Mouse (Mus musculus) stomach, embryonic 15.5 days (tissue): ENCODE data around the gene 4930442H23Rik. TPM values are rescaled to one million over a fixed set of nuclear protein-coding genes. Genes with fewer than 3 reads are reported as not detected.

Source experiments
- ATAC-seq: fragments of 200-750 bp; cut with Nextera tagmentation; 2 replicates; pipeline ENCODE4 v1.8.0; 2017; ENCODE audit warnings: low read depth, moderate number of reproducible peaks, moderate TSS enrichment; ENCODE audit not compliant: insufficient read depth, low FRiP score
- H3K27ac ChIP-seq: fragments of 300-500 bp; sonication (generic); 2 replicates; pipeline ENCODE4 v1.5.1; 2015; ENCODE audit warnings: mild to moderate bottlenecking, inconsistent platforms
- H3K27me3 ChIP-seq: fragments of 300-500 bp; sonication (generic); replicated peaks from 2 replicates; pipeline ENCODE4 v1.6.1; 2015; ENCODE audit warnings: inconsistent platforms
- H3K36me3 ChIP-seq: fragments of 300-500 bp; sonication (generic); 2 replicates; pipeline ENCODE4 v1.6.1; 2015; ENCODE audit warnings: inconsistent platforms
- H3K4me1 ChIP-seq: fragments of 300-500 bp; sonication (generic); 2 replicates; pipeline ENCODE4 v1.6.1; 2015; ENCODE audit warnings: inconsistent platforms
- H3K4me2 ChIP-seq: fragments of 300-500 bp; sonication (generic); 2 replicates; pipeline ENCODE4 v1.6.1; 2015; ENCODE audit warnings: mild to moderate bottlenecking, inconsistent platforms
- H3K4me3 ChIP-seq: fragments of 300-500 bp; sonication (generic); replicated peaks from 2 replicates; pipeline ENCODE4 v1.5.1; 2015; ENCODE audit warnings: inconsistent platforms
- H3K9ac ChIP-seq: fragments of 300-500 bp; sonication (generic); 2 replicates; pipeline ENCODE4 v1.6.1; 2015; ENCODE audit warnings: inconsistent platforms
- H3K9me3 ChIP-seq: fragments of 300-500 bp; sonication (generic); 2 replicates; pipeline ENCODE4 v1.6.1; 2016; ENCODE audit warnings: inconsistent platforms
- WGBS: fragments of 180-500 bp; shearing (Covaris S2); methylation state at CpG from one replicate; pipeline ENCODE4 v1.1.7; 2015; 5-methylcytosine and 5-hydroxymethylcytosine counted together
- polyA plus RNA-seq: library from polyadenylated mRNA; unstranded; fragments of >200 nt; fragmentation: Nextera tagmentation; extraction: Ambion mirVana; gene quantifications from 2 replicates; pipeline ENCODE4 v1.2.1, GENCODE M21; 2015

Gene 4930442H23Rik
- polyA plus RNA-seq, 1 experiment from 2014 or later = not detected

- ATAC-seq = no peak
- Histone ChIP-seq H3K27ac (peak overlapping the region; percentile 63; the same call in 1 of the 2 replicates), H3K4me1 (peaks cover 7% of the 10 kb centered on the region; the same call in 1 of the 2 replicates), H3K4me2 (no peak overlapping the region), H3K9me3 (no peaks in the 10 kb centered on the region), H3K4me3 (no peak overlapping the region), H3K9ac (no peak overlapping the region), H3K27me3 (no peaks in the 10 kb centered on the region), H3K36me3 (peaks cover 72% of the 10 kb centered on the region)
- 89% methylated on average over 12 of the region's 12 CpGs for WGBS
Observed at GRCm38 (mm10) chr10:81154313-81154712, 29.3 kb downstream of the 4930442H23Rik start.

- peaks cover 7% of the 10 kb centered on the region; the same call in 1 of the 2 replicates for H3K4me1 ChIP-seq
- peaks cover 81% of the 10 kb centered on the region for H3K36me3 ChIP-seq
- H3K4me3 ChIP-seq = no peak overlapping the region
- H3K9me3 ChIP-seq = no peaks in the 10 kb centered on the region
- 69% methylated on average over 12 of the region's 12 CpGs for WGBS
- H3K27ac ChIP-seq = peak overlapping the region; percentile 59
- no peak overlapping the region for H3K9ac ChIP-seq
- no peak overlapping the region for H3K4me2 ChIP-seq
- no peak for ATAC-seq
- H3K27me3 ChIP-seq = no peaks in the 10 kb centered on the region
Observed at GRCm38 (mm10) chr10:81152609-81153008, 31.0 kb downstream of the 4930442H23Rik start.

- Histone ChIP-seq H3K27me3 (no peaks in the 10 kb centered on the region), H3K4me3 (no peak overlapping the region), H3K36me3 (peaks cover 81% of the 10 kb centered on the region), H3K9ac (no peak overlapping the region), H3K27ac (no peak overlapping the region), H3K9me3 (no peaks in the 10 kb centered on the region), H3K4me1 (peaks cover 16% of the 10 kb centered on the region; the same call in 1 of the 2 replicates), H3K4me2 (no peak overlapping the region)
- 74% methylated on average over 6 of the region's 6 CpGs for WGBS
- no peak for ATAC-seq
Observed at GRCm38 (mm10) chr10:81151261-81151660, 32.4 kb downstream of the 4930442H23Rik start.

GRCm38 (mm10) chr10:81146296-81146695 lies 37.4 kb downstream of the 4930442H23Rik start:
- Histone ChIP-seq H3K36me3 (peaks cover 75% of the 10 kb centered on the region), H3K9ac (no peak overlapping the region; the same call in 1 of the 2 replicates), H3K4me1 (peaks cover 35% of the 10 kb centered on the region), H3K4me2 (peak overlapping the region; percentile 38), H3K27me3 (no peaks in the 10 kb centered on the region), H3K9me3 (no peaks in the 10 kb centered on the region), H3K27ac (peak overlapping the region; percentile 84), H3K4me3 (peak overlapping the region; percentile 12; the same call in 1 of the 2 replicates)
- 65% methylated on average over 4 of the region's 4 CpGs for WGBS
- ATAC-seq = peak; percentile 11

GRCm38 (mm10) chr10:81145778-81146177 lies 37.9 kb downstream of the 4930442H23Rik start:
- H3K27ac ChIP-seq = peak overlapping the region; percentile 84
- peaks cover 40% of the 10 kb centered on the region for H3K4me1 ChIP-seq
- H3K4me3 ChIP-seq = peak overlapping the region; percentile 12; the same call in 1 of the 2 replicates
- H3K4me2 ChIP-seq = peak overlapping the region; percentile 38
- H3K9me3 ChIP-seq = no peaks in the 10 kb centered on the region
- peaks cover 75% of the 10 kb centered on the region for H3K36me3 ChIP-seq
- 67% methylated on average over 7 of the region's 7 CpGs for WGBS
- no peak overlapping the region for H3K9ac ChIP-seq
- H3K27me3 ChIP-seq = no peaks in the 10 kb centered on the region
- peak; percentile 54 for ATAC-seq

- no peaks in the 10 kb centered on the region for H3K9me3 ChIP-seq
- peak overlapping the region; percentile 38; the same call in 1 of the 2 replicates for H3K4me2 ChIP-seq
- no peak for ATAC-seq
- no peaks in the 10 kb centered on the region for H3K27me3 ChIP-seq
- peaks cover 72% of the 10 kb centered on the region for H3K36me3 ChIP-seq
- H3K27ac ChIP-seq = peak overlapping the region; percentile 84
- peak overlapping the region; percentile 12; the same call in 1 of the 2 replicates for H3K4me3 ChIP-seq
- no peak overlapping the region for H3K9ac ChIP-seq
- WGBS = 91% methylated on average over 6 of the region's 6 CpGs
- H3K4me1 ChIP-seq = peaks cover 45% of the 10 kb centered on the region
Observed at GRCm38 (mm10) chr10:81145307-81145706, 38.3 kb downstream of the 4930442H23Rik start.

GRCm38 (mm10) chr10:81144667-81145066 lies 39.0 kb downstream of the 4930442H23Rik start:
- H3K27me3 ChIP-seq = no peaks in the 10 kb centered on the region
- H3K36me3 ChIP-seq = peaks cover 65% of the 10 kb centered on the region
- peak overlapping the region; percentile 84; the same call in 1 of the 2 replicates for H3K27ac ChIP-seq
- ATAC-seq = no peak
- no peak overlapping the region for H3K9ac ChIP-seq
- no peak overlapping the region for H3K4me3 ChIP-seq
- 91% methylated on average over 27 of the region's 27 CpGs for WGBS
- H3K4me1 ChIP-seq = peaks cover 51% of the 10 kb centered on the region
- H3K4me2 ChIP-seq = no peak overlapping the region
- H3K9me3 ChIP-seq = no peaks in the 10 kb centered on the region

GRCm38 (mm10) chr10:81143845-81144437 lies 39.7 kb downstream of the 4930442H23Rik start:
- H3K27ac ChIP-seq = no peak overlapping the region
- H3K4me1 ChIP-seq = peaks cover 59% of the 10 kb centered on the region
- ATAC-seq = no peak
- H3K9me3 ChIP-seq = no peaks in the 10 kb centered on the region
- 93% methylated on average over 52 of the region's 52 CpGs for WGBS
- no peak overlapping the region for H3K9ac ChIP-seq
- H3K36me3 ChIP-seq = peaks cover 60% of the 10 kb centered on the region
- no peak overlapping the region for H3K4me3 ChIP-seq
- H3K27me3 ChIP-seq = no peaks in the 10 kb centered on the region
- no peak overlapping the region for H3K4me2 ChIP-seq

- Histone ChIP-seq H3K9ac (0 out of 2 replicates have a peak overlapping the region, but pooled peaks have one; percentile 4), H3K36me3 (peaks cover 52% of the 10 kb centered on the region), H3K4me1 (peaks cover 61% of the 10 kb centered on the region), H3K9me3 (no peaks in the 10 kb centered on the region), H3K27ac (peak overlapping the region; percentile 87), H3K4me2 (peak overlapping the region; percentile 82; the same call in 1 of the 2 replicates), H3K27me3 (no peaks in the 10 kb centered on the region), H3K4me3 (no peak overlapping the region)
- 82% methylated on average over 7 of the region's 7 CpGs for WGBS
- no peak for ATAC-seq
Observed at GRCm38 (mm10) chr10:81143157-81143633, 40.5 kb downstream of the 4930442H23Rik start.

GRCm38 (mm10) chr10:81142551-81142981 lies 41.1 kb downstream of the 4930442H23Rik start:
- no peak for ATAC-seq
- Histone ChIP-seq H3K9me3 (no peaks in the 10 kb centered on the region), H3K4me1 (peaks cover 61% of the 10 kb centered on the region), H3K27me3 (no peaks in the 10 kb centered on the region), H3K36me3 (peaks cover 46% of the 10 kb centered on the region), H3K4me3 (no peak overlapping the region), H3K27ac (peak overlapping the region; percentile 87), H3K9ac (0 out of 2 replicates have a peak overlapping the region, but pooled peaks have one; percentile 4), H3K4me2 (peak overlapping the region; percentile 82)
- WGBS = 72% methylated on average over 5 of the region's 5 CpGs

GRCm38 (mm10) chr10:81141455-81142210 lies 42.0 kb downstream of the 4930442H23Rik start:
- H3K27me3 ChIP-seq = no peaks in the 10 kb centered on the region
- peak overlapping the region; percentile 82 for H3K4me2 ChIP-seq
- H3K36me3 ChIP-seq = peaks cover 37% of the 10 kb centered on the region
- no peaks in the 10 kb centered on the region for H3K9me3 ChIP-seq
- H3K9ac ChIP-seq = peak overlapping the region; percentile 10; the same call in 1 of the 2 replicates
- H3K4me1 ChIP-seq = peaks cover 56% of the 10 kb centered on the region
- H3K27ac ChIP-seq = peak overlapping the region; percentile 87
- ATAC-seq = no peak
- peak overlapping the region; percentile 81 for H3K4me3 ChIP-seq
- WGBS = 68% methylated on average over 7 of the region's 7 CpGs
